Mouse (Mus musculus): ENCODE data around the gene Nub1. TPM values are rescaled to one million over a fixed set of nuclear protein-coding genes. Genes with fewer than 3 reads are reported as not detected.

Gene Nub1
- polyA plus RNA-seq, 1 experiment from 2014 or later = 42.8 TPM

DNA sequence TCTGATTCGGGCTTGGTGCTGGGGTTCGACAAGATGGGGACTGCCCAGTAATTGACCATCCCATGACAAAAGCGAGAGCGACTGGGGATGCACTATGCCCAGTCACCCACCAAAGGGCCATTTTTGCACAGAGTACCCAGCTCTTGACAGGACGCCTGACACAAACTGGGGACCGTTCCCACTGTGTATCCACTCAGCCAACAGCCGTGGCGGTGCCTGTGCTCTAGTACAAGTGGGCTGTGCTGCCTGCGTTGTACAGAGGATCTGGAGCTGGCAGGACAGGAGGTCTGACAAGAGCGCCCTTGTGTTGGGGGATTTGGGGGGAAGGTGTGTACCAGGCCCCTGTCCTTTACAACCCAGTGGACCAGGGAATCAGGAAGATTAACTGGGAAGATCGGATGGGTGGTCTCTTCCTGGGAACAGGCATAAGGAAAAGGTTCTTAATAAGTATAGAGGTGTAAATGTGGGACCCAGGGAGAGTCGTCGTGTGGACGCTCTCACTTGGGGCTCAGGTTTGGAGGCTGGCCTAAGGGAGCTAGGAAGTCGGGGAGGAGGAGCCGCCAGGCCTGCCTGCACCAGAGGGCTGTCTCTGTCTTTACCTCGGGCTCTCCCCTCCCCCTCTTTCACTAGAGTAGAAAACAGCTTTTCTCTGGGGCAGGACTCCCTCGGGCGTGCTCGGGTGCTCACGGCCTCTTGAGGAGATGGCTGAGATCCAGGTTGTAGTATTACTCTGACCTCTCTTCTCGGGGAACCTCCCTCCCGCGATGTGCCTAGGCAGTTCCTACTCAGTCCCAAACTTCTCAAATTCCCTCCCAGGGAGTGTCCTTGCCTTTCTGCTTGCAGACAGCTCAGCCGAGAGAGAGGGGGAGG is 66.2 kb downstream of the Nub1 start:
- no peaks in the 10 kb centered on the region for H3K9me3 ChIP-seq
- H3K4me3 ChIP-seq (replicated peaks) = peak overlapping the region; percentile 60
- peaks cover 30% of the 10 kb centered on the region for H3K4me1 ChIP-seq (replicated peaks)
- WGBS = 2% methylated on average over 25 of the region's 25 CpGs
- no peaks in the 10 kb centered on the region for H3K36me3 ChIP-seq
- peak overlapping the region; percentile 77 for H3K9ac ChIP-seq (replicated peaks)
- H3K27ac ChIP-seq = peak overlapping the region; percentile 75
- no peaks in the 10 kb centered on the region; the same call in 1 of the 2 replicates for H3K27me3 ChIP-seq
- peak overlapping the region; percentile 88 for H3K4me2 ChIP-seq (replicated peaks)
- peak; percentile 64 for ATAC-seq

DNA sequence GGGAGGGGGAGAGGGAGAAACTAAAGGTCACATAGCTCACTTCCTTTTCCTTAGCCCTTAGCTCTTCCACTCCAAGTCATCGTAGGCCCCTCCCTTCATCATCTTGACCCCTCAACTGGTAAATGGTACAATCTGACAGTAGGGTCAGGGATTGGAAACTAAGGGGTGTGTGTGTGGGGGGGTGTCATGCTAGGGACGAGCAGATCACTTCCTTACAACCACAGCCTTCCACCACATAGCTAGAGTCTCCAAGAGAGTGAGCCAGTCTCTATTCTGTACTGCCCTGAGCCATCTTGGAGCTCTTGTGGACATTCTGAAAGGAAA is 66.8 kb downstream of the Nub1 start:
- H3K36me3 ChIP-seq = no peaks in the 10 kb centered on the region
- peaks cover 30% of the 10 kb centered on the region for H3K4me1 ChIP-seq (replicated peaks)
- peak overlapping the region; percentile 88 for H3K4me2 ChIP-seq (replicated peaks)
- no peaks in the 10 kb centered on the region for H3K9me3 ChIP-seq
- peaks cover 3% of the 10 kb centered on the region; the same call in 1 of the 2 replicates for H3K27me3 ChIP-seq
- 11% methylated on average over 2 of the region's 2 CpGs for WGBS
- no peak for ATAC-seq
- peak overlapping the region; percentile 77; the same call in 1 of the 2 replicates for H3K9ac ChIP-seq (replicated peaks)
- H3K27ac ChIP-seq = no peak overlapping the region
- no peak overlapping the region for H3K4me3 ChIP-seq (replicated peaks)

DNA sequence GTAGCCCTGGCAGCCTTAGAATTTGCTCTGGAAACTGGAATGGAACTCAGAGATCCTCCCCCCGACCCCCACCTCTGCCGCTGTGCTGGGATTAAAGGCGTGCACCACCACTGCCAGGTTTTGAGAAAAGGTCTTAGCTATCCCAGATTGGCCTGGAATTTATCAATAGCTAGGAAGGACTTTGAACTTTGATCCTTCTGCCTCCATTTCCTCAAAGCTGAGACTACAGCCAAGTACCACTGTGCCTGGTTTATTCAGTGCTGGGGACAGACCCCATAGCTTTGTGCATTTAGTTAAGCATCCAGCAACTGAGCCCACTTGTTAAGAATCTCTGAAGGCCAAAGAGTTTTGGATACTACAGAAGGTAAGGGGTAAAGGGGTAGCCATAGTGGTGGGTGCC is 71.6 kb downstream of the Nub1 start:
- no peak overlapping the region for H3K27ac ChIP-seq
- H3K9me3 ChIP-seq = no peaks in the 10 kb centered on the region
- peaks cover 6% of the 10 kb centered on the region for H3K4me1 ChIP-seq (replicated peaks)
- H3K4me2 ChIP-seq (replicated peaks) = no peak overlapping the region
- H3K9ac ChIP-seq (replicated peaks) = no peak overlapping the region
- H3K4me3 ChIP-seq (replicated peaks) = no peak overlapping the region
- peaks cover 10% of the 10 kb centered on the region; the same call in 1 of the 2 replicates for H3K27me3 ChIP-seq
- no peak for ATAC-seq
- no peaks in the 10 kb centered on the region for H3K36me3 ChIP-seq
- 49% methylated on average over 3 of the region's 3 CpGs for WGBS

DNA sequence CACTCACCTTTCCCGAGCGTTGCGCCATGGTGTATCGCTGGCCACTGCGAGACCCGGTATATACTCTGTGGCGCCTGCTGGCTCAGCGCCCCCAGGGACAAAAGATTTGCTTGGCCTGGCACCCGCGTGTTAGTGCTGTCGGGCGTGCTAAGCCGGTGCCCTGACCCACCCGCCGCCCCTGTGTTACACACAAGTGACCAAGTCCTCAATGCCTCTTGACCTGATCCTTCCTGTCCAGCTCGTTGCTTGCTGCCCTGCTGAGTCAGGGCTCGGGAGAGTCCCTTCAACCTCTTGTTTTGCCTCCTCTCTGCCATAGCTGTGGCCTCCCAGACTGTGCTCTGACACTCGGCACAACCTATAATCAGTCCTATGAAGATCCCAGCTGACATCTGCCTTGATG is 72.5 kb downstream of the Nub1 start, which contains the start of gene Crygn:
Gene Crygn, minus strand, starts transcription at position 193 of the 400 bp plus-strand sequence.
- Histone ChIP-seq H3K27ac (no peak within 1 kb of the TSS), H3K4me1 (replicated peaks) (no peaks in the 10 kb centered on the region), H3K9ac (replicated peaks) (no peak within 1 kb of the TSS), H3K9me3 (no peaks in the 10 kb centered on the region), H3K4me3 (replicated peaks) (no peak within 1 kb of the TSS), H3K4me2 (replicated peaks) (no peak within 1 kb of the TSS), H3K27me3 (peaks cover 10% of the 10 kb centered on the region; the same call in 1 of the 2 replicates), H3K36me3 (no peaks in the 10 kb centered on the region)
- ATAC-seq = no peak
- WGBS = 39% methylated on average over 18 of the region's 18 CpGs

Other genes with a start within 250 kb of the Nub1 start
- 80.4 and 95.0 TPM in 2 replicates for gene Fastk, start 240.2 kb upstream of the Nub1 start, polyA plus RNA-seq (2015; fragmentation: Nextera tagmentation; extraction: Ambion mirVana)
- 46.5 and 49.6 TPM in 2 replicates for gene Tmub1, start 237.7 kb upstream of the Nub1 start, polyA plus RNA-seq (2015; fragmentation: Nextera tagmentation; extraction: Ambion mirVana)
- gene Agap3, start 233.4 kb upstream of the Nub1 start, polyA plus RNA-seq (2015; fragmentation: Nextera tagmentation; extraction: Ambion mirVana) = 48.8 and 52.2 TPM in 2 replicates
- 0.17 and 0.20 TPM in 2 replicates for gene Gbx1, start 158.3 kb upstream of the Nub1 start, polyA plus RNA-seq (2015; fragmentation: Nextera tagmentation; extraction: Ambion mirVana)
- gene Asb10, start 144.6 kb upstream of the Nub1 start, polyA plus RNA-seq (2015; fragmentation: Nextera tagmentation; extraction: Ambion mirVana) = 0.17 TPM in 1 of 2 replicates, not detected in the other
- 0.07 and 0.08 TPM in 2 replicates for gene 4931409K22Rik, start 128.7 kb upstream of the Nub1 start, polyA plus RNA-seq (2015; fragmentation: Nextera tagmentation; extraction: Ambion mirVana)
- gene Abcf2, start 108.1 kb upstream of the Nub1 start, polyA plus RNA-seq (2015; fragmentation: Nextera tagmentation; extraction: Ambion mirVana) = 98.2 and 103 TPM in 2 replicates
- gene Chpf2, start 98.8 kb upstream of the Nub1 start, polyA plus RNA-seq (2015; fragmentation: Nextera tagmentation; extraction: Ambion mirVana) = 17.8 and 18.6 TPM in 2 replicates
- gene Smarcd3, start 61.1 kb upstream of the Nub1 start, polyA plus RNA-seq (2015; fragmentation: Nextera tagmentation; extraction: Ambion mirVana) = 119 and 127 TPM in 2 replicates
- gene Wdr86, start 45.2 kb downstream of the Nub1 start, polyA plus RNA-seq (2015; fragmentation: Nextera tagmentation; extraction: Ambion mirVana) = 3.8 and 4.9 TPM in 2 replicates
- gene Crygn, start 72.5 kb downstream of the Nub1 start, polyA plus RNA-seq (2015; fragmentation: Nextera tagmentation; extraction: Ambion mirVana) = 0.53 TPM in 1 of 2 replicates, not detected in the other
- 206 and 221 TPM in 2 replicates for gene Rheb, start 157.1 kb downstream of the Nub1 start, polyA plus RNA-seq (2015; fragmentation: Nextera tagmentation; extraction: Ambion mirVana)

Measured in midbrain, embryonic 13.5 days (tissue).